In the genomic region with DNA sequence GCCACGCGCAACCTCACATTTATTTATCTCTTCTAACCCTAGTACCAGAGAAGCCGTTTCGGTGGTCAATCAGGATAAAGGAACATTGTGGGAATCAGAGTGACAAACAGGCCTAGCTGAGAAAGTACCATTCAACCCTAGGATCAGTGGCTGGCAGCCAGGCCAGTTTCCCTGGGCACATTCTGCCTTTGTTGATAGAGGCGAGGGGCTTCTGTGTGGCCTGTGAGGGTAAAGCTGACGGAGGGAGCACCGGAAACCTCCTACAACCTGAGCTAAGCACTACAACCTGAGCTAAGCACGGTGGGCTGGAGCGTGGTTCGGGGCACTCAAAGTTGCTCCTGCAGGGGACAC, we compare ENCODE assay signal across 9 mouse cellular contexts. TPM values are rescaled to one million over a fixed set of nuclear protein-coding genes. Genes with fewer than 3 reads are reported as not detected.
DNase-seq lines count a peak whose midpoint lies in the region; ATAC-seq and TF ChIP-seq lines count a peak whose summit lies in the region.
"Had no signal": no experiment of that assay in that cellular context is flagged by ENCODE, and none has a peak within 500 bp of the region (broad histone marks: within the 10 kb centered on the region; RNA-seq: fewer than 3 reads in every experiment).

No protein-coding gene starts in this region.

- H3K27ac ChIP-seq in heart, embryonic 14.5 days (replicated peaks in 1 of 2; ENCODE audit: control insufficient read depth in 1 of 2, insufficient read depth in 1 of 2, low read depth in 2 of 2, low read length in 2 of 2) = no peak overlapping the region
- 0 out of 2 replicates have a peak overlapping the region, but pooled peaks have one; percentile 17 for H3K27ac ChIP-seq in forebrain, embryonic 14.5 days (ENCODE audit: low read depth, low read length)
- H3K27ac ChIP-seq in midbrain, embryonic 11.5 days (ENCODE audit: low read depth, low read length) = no peak overlapping the region

- peak overlapping the region in 1 of 2 experiments; percentile 28; a peak in 2 of 4 replicates for H3K4me3 ChIP-seq in heart, embryonic 14.5 days (ENCODE audit: control insufficient read depth in 1 of 2, insufficient read depth in 1 of 2, low read depth in 1 of 2, low read length in 2 of 2)
- peak overlapping the region; percentile 38 for H3K4me3 ChIP-seq in forebrain, embryonic 14.5 days (ENCODE audit: low read depth, low read length)
- H3K4me3 ChIP-seq in midbrain, embryonic 11.5 days (ENCODE audit: low read depth, low read length) = peak overlapping the region; percentile 42
- H3K4me3 ChIP-seq: myocyte had no signal

- no peak for ATAC-seq in heart, embryonic 14.5 days (ENCODE audit: insufficient number of reproducible peaks, insufficient read depth, low FRiP score, low read depth)
- ATAC-seq in forebrain, embryonic 14.5 days = peak; percentile 35; the same call in 1 of the 2 replicates
- peak; percentile 28; the same call in 1 of the 2 replicates for ATAC-seq in midbrain, embryonic 11.5 days (ENCODE audit: low FRiP score)

- no peaks in the 10 kb centered on the region for H3K27me3 ChIP-seq in heart, embryonic 14.5 days (ENCODE audit: control insufficient read depth, insufficient read depth, low read length)
- no peaks in the 10 kb centered on the region for H3K27me3 ChIP-seq in forebrain, embryonic 14.5 days (replicated peaks; ENCODE audit: control insufficient read depth, insufficient read depth, low read length)
- no peaks in the 10 kb centered on the region for H3K27me3 ChIP-seq in midbrain, embryonic 11.5 days (ENCODE audit: control insufficient read depth, insufficient read depth, low read length)

- H3K4me1 ChIP-seq in heart, embryonic 14.5 days (ENCODE audit: control insufficient read depth in 2 of 2, insufficient read depth in 2 of 2, low read length in 2 of 2) = peaks cover 5 to 14% of the 10 kb centered on the region in 2 experiments; a peak in 3 of 4 replicates
- no peaks in the 10 kb centered on the region for H3K4me1 ChIP-seq in forebrain, embryonic 14.5 days (ENCODE audit: control insufficient read depth, insufficient read depth, low read length)
- H3K4me1 ChIP-seq in midbrain, embryonic 11.5 days (ENCODE audit: control insufficient read depth, insufficient read depth, low read length) = no peaks in the 10 kb centered on the region

- H3K36me3 ChIP-seq in heart, embryonic 14.5 days (ENCODE audit: control insufficient read depth, insufficient read depth, low read length) = no peaks in the 10 kb centered on the region
- H3K36me3 ChIP-seq in forebrain, embryonic 14.5 days (ENCODE audit: control insufficient read depth, insufficient read depth, low read length) = no peaks in the 10 kb centered on the region
- no peaks in the 10 kb centered on the region for H3K36me3 ChIP-seq in midbrain, embryonic 11.5 days (ENCODE audit: control insufficient read depth, insufficient read depth, low read length)

- H3K4me2 ChIP-seq in heart, embryonic 14.5 days (ENCODE audit: low read length) = peak overlapping the region; percentile 58
- peak overlapping the region; percentile 61 for H3K4me2 ChIP-seq in forebrain, embryonic 14.5 days (ENCODE audit: low read length)
- peak overlapping the region; percentile 64 for H3K4me2 ChIP-seq in midbrain, embryonic 11.5 days

- H3K9me3 ChIP-seq in heart, embryonic 14.5 days (ENCODE audit: control insufficient read depth, low read length) = no peaks in the 10 kb centered on the region
- no peaks in the 10 kb centered on the region for H3K9me3 ChIP-seq in forebrain, embryonic 14.5 days (replicated peaks; ENCODE audit: control insufficient read depth, low read length)
- H3K9me3 ChIP-seq in midbrain, embryonic 11.5 days (ENCODE audit: control insufficient read depth, low read length) = no peaks in the 10 kb centered on the region

- TF ChIP-seq CTCF in brain, embryonic 14.5 days (IDR thresholded peaks at IDR 0.05; ENCODE audit: borderline replicate concordance, extremely low read depth, insufficient read depth, insufficient read length) = no peak

- DNase-seq in heart, adult 9 months (ENCODE audit: low spot score in 2 of 2) = no peak
- peak; percentile 72 for DNase-seq in brain, embryonic 14.5 days (ENCODE audit: low read depth)
- DNase-seq in forebrain, embryonic 14.5 days (ENCODE audit: low spot score) = peak; percentile 36
- peak; percentile 92 for DNase-seq in midbrain, embryonic 11.5 days (ENCODE audit: low spot score, missing footprints)
- no peak for DNase-seq in adrenal gland, adult 2 months
- no peak for DNase-seq in adrenal gland, adult (ENCODE audit: inconsistent age in 2 of 2, low spot score in 1 of 2)
- no peak for DNase-seq in layer of hippocampus, adult 9-10 months (ENCODE audit: low spot score)

- WGBS in heart, embryonic 14.5 days = 23% methylated on average over 10 of the region's 10 CpGs
- 21% methylated on average over 10 of the region's 10 CpGs for WGBS in forebrain, embryonic 14.5 days
- WGBS in midbrain, embryonic 11.5 days = 28% methylated on average over 10 of the region's 10 CpGs

- 0 out of 2 replicates have a peak overlapping the region, but pooled peaks have one; percentile 4 for H3K9ac ChIP-seq in heart, embryonic 14.5 days (ENCODE audit: low read length)
- H3K9ac ChIP-seq in forebrain, embryonic 14.5 days (ENCODE audit: low read length) = peak overlapping the region; percentile 57; the same call in 1 of the 2 replicates
- peak overlapping the region; percentile 61 for H3K9ac ChIP-seq in midbrain, embryonic 11.5 days (ENCODE audit: low read length)

- TF ChIP-seq POLR2A in brain, embryonic 14.5 days (IDR thresholded peaks at IDR 0.05; ENCODE audit: borderline replicate concordance, extremely low read depth, insufficient read depth, insufficient read length, poor library complexity, severe bottlenecking) = no peak

RNA-seq across cellular contexts. Expression of gene Nanog, which starts 37.1 kb away (rescaled TPM):
- polyA plus RNA-seq in heart, embryonic 14.5 days (2014; fragmentation: Nextera tagmentation; extraction: Ambion mirVana) = 0.84 and 1.2 TPM in 2 replicates
- 0.22 and 0.23 TPM in 2 replicates for polyA plus RNA-seq in brain, embryonic 14.5 days (2012; rRNA removed)
- polyA plus RNA-seq in forebrain, embryonic 14.5 days (2014; fragmentation: Nextera tagmentation; extraction: Ambion mirVana) = 0.12 and 0.30 TPM in 2 replicates
- polyA plus RNA-seq in midbrain, embryonic 11.5 days (2014; fragmentation: Nextera tagmentation; extraction: Ambion mirVana) = 0.22 TPM in 1 of 2 replicates, not detected in the other
- not detected for total RNA-seq in adrenal gland, adult 2 months (2021)
- not detected in 2 replicates for polyA plus RNA-seq in adrenal gland, adult 2 months (2012; rRNA removed)

RNA-seq across cellular contexts. Expression of gene Dppa3, which starts 44.0 kb away (rescaled TPM):
- polyA plus RNA-seq in heart, embryonic 14.5 days (2014; fragmentation: Nextera tagmentation; extraction: Ambion mirVana) = 0.42 TPM in 1 of 2 replicates, not detected in the other
- polyA plus RNA-seq in brain, embryonic 14.5 days (2012; rRNA removed) = not detected in 2 replicates
- not detected in 2 replicates for polyA plus RNA-seq in forebrain, embryonic 14.5 days (2014; fragmentation: Nextera tagmentation; extraction: Ambion mirVana)
- not detected in 2 replicates for polyA plus RNA-seq in midbrain, embryonic 11.5 days (2014; fragmentation: Nextera tagmentation; extraction: Ambion mirVana)
- total RNA-seq in adrenal gland, adult 2 months (2021) = not detected
- polyA plus RNA-seq in adrenal gland, adult 2 months (2012; rRNA removed) = not detected in 2 replicates
- polyA plus RNA-seq: myocyte had no signal

Comparison
In these comparisons a context has a peak if more than half of its experiments do, and no peak if none do; other contexts are left out.
1. H3K9ac ChIP-seq: peak in every context shown above with its lines; median percentile 61 in midbrain, embryonic 11.5 days; 57 in forebrain, embryonic 14.5 days; 4 in heart, embryonic 14.5 days.
2. DNase-seq: peak in brain, embryonic 14.5 days (single experiment), forebrain, embryonic 14.5 days (single experiment) and midbrain, embryonic 11.5 days (single experiment); none in heart, adult 9 months (0 of 2), adrenal gland, adult 2 months (single experiment), adrenal gland, adult (0 of 2) and layer of hippocampus, adult 9-10 months (single experiment).
3. Peak in every context shown above with its lines, with median percentiles within 50 percentile points of each other: H3K4me2 ChIP-seq.